Mouse (Mus musculus): ENCODE measurements around the gene Vmn1r69.

Vmn1r69 gene

DNA sequence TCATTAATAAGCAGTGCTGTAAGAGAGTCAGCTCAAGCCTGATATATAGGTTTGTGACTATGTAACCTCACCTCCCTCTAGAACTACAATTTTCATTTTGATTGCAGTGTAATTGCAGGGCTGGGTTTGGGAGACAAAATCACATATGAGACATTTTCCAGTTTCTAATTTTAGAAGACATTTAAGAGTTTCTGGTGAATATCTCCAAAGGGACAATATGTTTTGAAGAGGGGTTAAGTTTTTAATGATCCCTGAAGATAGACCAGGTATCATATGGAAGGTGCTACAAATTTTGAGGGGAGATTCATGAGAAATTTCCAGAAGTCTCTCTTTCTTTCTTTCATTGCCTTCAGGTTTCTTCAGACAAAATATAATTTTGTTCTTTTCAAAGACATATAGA is at the start of gene Vmn1r69:
Gene Vmn1r69 (minus strand): TSS at position 101 of the 400 bp plus-strand sequence.
- no peak for DNase-seq (ENCODE audit: low spot score in 2 of 2)

DNA sequence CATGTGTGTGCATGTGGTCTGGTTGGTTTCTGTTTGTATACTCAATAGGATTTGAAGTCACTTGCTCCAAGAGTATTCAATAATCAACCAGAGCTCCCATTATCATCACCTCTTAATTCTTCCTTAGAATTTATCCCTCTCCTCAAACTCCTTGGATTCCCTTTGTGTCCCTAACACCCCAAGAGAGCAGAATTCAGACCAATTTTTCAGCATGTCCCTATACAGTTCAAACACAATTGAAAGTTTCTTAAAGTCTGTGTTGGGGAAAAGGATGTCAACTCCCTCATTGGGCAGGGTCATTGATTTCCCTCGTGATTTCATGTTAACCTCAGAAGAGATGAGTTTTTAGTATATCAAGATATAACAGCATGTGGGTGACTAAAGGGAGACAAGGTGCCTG is 17.8 kb upstream of the Vmn1r69 start, which contains the start of gene Vmn1r70:
Gene Vmn1r70 (plus strand): TSS at position 301 of the 400 bp plus-strand sequence.
- no peak for DNase-seq (ENCODE audit: low spot score in 2 of 2)

DNA sequence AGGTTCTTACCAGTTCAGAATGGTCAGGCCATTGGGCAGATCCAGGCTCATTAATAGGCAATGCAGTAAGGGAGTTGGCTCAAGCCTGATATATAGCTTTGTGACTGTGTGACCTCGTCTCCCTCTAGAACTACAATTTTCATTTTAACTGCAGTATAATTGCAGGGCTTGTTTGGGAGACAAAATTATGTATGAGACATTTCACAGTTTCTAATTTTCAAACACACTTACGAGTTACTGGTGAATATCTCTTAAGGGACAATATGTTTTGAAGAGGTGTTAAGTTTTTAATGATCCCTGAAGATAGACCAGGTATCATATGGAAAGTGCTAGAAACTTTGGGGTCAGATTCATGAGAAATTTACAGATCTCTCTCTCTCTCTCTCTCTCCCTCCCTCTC is 55.1 kb downstream of the Vmn1r69 start, which contains the start of gene Vmn1r68:
Gene Vmn1r68 (minus strand): TSS at position 101 of the 400 bp plus-strand sequence.
- DNase-seq (ENCODE audit: low spot score in 2 of 2), result no peak
